Mouse (Mus musculus) layer of hippocampus, adult 11-12 months (tissue): ENCODE results near the gene Uqcc2.
A peak's percentile ranks its signal among the peaks of the same experiment; 100 is the strongest.

ENCODE experiments used
- DNase-seq: peaks from one replicate; pipeline ENCODE4 v3.0.0; 2022; ENCODE audit warnings: low spot score

Uqcc2 gene

GRCm38 (mm10) chr17:27154256-27154655, 20.5 kb upstream of the Uqcc2 start:
- no peak for DNase-seq

DNA sequence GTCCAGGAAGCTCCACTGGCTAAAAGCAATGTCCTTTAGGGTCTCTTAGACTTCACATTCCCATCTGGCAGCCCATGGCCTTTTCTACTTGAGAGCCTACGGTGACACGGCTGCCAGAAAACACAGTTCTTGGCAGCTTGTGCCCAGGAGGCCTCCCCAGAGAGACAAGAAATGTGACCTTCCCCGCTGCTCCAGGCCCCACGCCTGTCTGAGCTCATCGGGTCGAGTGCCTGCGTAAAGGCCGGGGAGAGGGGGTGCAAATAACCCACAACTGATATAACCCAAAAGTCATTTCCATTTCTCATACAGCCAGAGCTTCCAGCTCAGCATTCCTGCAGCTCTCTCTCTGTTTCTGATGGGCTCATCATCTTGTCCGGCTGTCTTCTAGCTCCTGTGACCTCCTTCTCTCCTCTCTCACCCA, 20.1 kb upstream of the Uqcc2 start:
- no peak for DNase-seq

DNA sequence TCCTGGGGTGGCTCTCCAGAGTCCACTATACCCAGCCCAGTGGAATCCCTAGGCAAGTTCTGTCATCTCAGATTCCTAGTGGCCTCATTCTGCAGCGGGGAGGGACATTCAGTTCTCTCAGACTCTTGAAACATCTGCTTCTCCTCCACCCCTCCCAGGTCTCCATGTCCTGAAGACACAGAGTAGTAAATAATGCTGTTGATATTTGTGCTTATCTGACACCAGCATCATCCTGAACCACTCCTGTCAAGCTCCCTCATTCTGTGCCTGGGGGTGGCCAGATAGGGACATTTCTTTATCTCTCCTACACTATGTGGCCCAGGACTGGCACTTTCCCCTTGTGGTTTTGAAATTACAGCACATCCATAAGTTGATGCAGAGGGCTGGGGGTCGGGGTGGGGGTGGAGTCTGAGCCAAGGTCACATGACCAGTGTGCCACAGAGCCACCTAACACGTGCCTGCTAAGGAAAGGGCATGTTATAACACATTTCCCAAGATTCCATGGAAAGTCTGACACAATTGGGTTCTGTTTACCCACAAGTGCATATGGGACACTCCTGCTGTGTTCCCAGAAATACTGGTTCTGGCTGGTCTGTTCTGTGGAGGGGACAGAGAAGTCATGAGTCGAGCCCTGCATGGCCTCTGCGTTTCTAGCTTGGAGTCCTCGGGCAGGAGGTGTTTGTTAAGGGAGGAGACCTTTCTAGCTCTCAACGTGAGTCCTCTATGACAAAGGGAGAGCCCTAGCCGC, 19.4 kb upstream of the Uqcc2 start:
- no peak for DNase-seq

- no peak for DNase-seq
Observed at GRCm38 (mm10) chr17:27151411-27151810, 17.7 kb upstream of the Uqcc2 start.

DNA sequence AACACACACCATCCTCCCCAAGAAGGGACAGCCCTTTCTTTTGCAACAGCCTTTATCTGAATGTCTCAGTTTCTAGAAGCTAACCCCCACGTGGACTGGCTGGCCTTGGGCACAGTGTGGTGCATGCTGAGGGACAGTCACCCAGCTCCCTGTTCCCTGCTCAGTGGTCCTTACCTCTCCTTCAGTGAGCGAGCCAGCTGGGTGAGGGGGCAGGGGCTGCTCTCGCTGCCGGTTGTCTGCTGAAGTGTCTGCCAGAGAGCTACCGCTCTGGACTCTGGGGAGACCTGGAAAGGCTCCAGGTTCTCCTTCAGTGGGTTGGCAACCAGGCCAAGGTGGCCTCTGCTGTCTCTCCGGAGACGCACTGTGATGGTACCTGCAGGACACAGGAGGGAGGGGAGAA, 17.2 kb upstream of the Uqcc2 start:
- DNase-seq: no peak

- DNase-seq: no peak
Observed at GRCm38 (mm10) chr17:27146323-27146923, 12.7 kb upstream of the Uqcc2 start.

- no peak for DNase-seq
Observed at GRCm38 (mm10) chr17:27144152-27144551, 10.4 kb upstream of the Uqcc2 start.

- DNase-seq: no peak
Observed at GRCm38 (mm10) chr17:27141971-27142450, 8.3 kb upstream of the Uqcc2 start.

GRCm38 (mm10) chr17:27140262-27140661, 6.5 kb upstream of the Uqcc2 start:
- DNase-seq: no peak

DNA sequence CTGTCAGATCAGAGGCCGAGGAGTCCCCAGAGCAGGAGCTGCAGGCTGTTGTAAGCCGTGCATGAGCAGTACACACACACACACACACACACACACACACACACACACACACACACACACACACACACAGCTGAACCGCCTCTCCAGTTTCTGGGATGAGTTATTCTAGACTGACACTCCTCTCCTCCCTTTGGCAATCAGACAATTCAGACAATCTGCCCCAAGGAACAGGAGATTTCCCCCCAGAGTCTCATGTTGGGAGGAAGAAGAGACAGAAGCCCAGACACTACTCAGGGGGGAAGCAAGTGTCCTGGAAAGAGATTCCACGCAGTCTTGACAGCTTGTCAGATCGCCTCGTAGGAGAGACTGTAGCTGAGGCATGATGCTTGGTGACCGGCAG, 5.6 kb upstream of the Uqcc2 start:
- DNase-seq: no peak

GRCm38 (mm10) chr17:27138396-27138795, 4.7 kb upstream of the Uqcc2 start:
- DNase-seq: no peak

DNA sequence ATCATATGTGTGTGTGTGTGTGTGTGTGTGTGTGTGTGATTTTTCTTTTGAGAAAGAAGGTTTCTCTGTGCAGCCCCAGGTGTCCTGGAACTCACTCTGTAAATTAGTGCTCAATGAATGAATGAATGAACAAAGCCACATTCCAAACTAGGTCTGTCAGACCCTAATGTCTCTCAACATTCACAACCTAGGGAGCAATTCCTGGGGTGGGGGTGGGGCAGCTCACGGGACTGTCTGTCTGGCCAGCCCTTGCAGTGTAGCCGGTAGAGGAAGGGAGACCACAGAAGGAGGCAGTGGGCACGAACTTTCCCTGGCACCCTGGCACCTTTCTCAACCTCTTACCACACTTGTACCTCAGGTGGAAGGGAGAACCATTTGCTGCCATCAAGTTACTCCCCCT, 999 bp upstream of the Uqcc2 start:
- DNase-seq: no peak

DNA sequence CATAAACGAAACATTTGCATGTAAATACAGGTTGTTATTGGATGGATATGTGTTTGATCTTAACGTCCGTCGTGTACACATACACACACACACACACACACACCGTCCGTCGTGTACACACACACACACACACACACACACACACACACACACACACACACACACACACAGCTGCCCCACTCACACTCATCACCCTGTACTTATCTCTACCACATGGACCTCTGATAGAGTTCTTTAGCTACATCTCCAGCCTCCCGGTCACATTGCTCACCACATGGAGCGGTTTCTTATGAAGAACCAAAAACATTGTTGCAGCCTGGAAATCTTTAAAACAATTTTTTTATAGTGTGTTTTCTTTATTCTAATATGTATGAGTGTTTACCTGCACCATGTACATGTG, 471 bp upstream of the Uqcc2 start:
- no peak for DNase-seq

- DNase-seq: no peak
Observed at GRCm38 (mm10) chr17:27132238-27132637, 1.5 kb downstream of the Uqcc2 start.

- no peak for DNase-seq
Observed at GRCm38 (mm10) chr17:27131240-27131665, 2.5 kb downstream of the Uqcc2 start.

- DNase-seq: no peak
Observed at GRCm38 (mm10) chr17:27130246-27130645, 3.5 kb downstream of the Uqcc2 start.

- DNase-seq: no peak
Observed at GRCm38 (mm10) chr17:27129819-27130218, 3.9 kb downstream of the Uqcc2 start.

- DNase-seq: no peak
Observed at GRCm38 (mm10) chr17:27129291-27129690, 4.4 kb downstream of the Uqcc2 start.

GRCm38 (mm10) chr17:27128189-27128588, 5.5 kb downstream of the Uqcc2 start:
- no peak for DNase-seq

GRCm38 (mm10) chr17:27126974-27127373, 6.7 kb downstream of the Uqcc2 start:
- no peak for DNase-seq

DNA sequence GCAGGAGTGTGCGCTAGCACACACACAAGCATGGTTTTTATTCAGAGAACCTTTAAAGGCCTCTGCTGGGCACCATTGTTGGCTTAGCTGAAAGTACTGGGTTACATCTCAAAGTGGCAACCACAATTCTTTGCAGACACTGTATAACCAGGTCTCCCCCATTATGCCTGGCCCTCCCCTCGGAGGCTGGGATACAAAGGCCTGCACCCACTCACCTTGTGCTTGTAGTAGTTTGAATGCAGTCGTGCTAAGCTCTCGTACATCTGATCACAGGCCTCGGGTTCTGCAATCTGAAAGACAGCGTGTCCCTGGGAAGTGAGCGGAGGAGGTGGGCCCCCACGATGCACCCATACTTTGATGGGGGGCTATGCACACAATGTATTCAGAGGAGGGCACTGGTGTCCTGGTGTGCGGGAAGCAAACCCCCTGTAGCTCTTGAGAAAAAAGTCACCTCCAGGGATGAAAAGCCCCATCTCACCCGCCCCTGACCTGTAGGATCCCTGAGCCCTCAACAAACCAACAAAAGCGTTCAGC, 8.0 kb downstream of the Uqcc2 start:
- peak; percentile 36 for DNase-seq

GRCm38 (mm10) chr17:27125185-27125584, 8.5 kb downstream of the Uqcc2 start:
- DNase-seq: peak; percentile 80

GRCm38 (mm10) chr17:27123813-27124375, 9.8 kb downstream of the Uqcc2 start:
- DNase-seq: no peak
